Mouse (Mus musculus) hindbrain, embryonic 15.5 days (tissue): Measurements from ENCODE around the gene Gpr183. TPM values are rescaled to one million over a fixed set of nuclear protein-coding genes. Genes with fewer than 3 reads are reported as not detected.

Experiments
- ATAC-seq: fragments of 200-750 bp; cut with Nextera tagmentation; 2 replicates; pipeline ENCODE4 v1.8.0; 2017; ENCODE audit warnings: low read depth, moderate number of reproducible peaks, moderate TSS enrichment; ENCODE audit not compliant: low FRiP score
- H3K27ac ChIP-seq: fragments of 300-500 bp; sonication (generic); replicated peaks from 2 replicates; pipeline ENCODE4 v1.5.1; 2015; ENCODE audit warnings: mild to moderate bottlenecking, inconsistent platforms
- H3K27me3 ChIP-seq: fragments of 300-500 bp; sonication (generic); 2 replicates; pipeline ENCODE4 v1.6.1; 2015; ENCODE audit warnings: control low read depth, inconsistent platforms
- H3K36me3 ChIP-seq: fragments of 300-500 bp; sonication (generic); 2 replicates; pipeline ENCODE4 v1.6.1; 2015; ENCODE audit warnings: control low read depth, inconsistent platforms
- H3K4me1 ChIP-seq: fragments of 300-500 bp; sonication (generic); replicated peaks from 2 replicates; pipeline ENCODE4 v1.6.1; 2015; ENCODE audit warnings: control low read depth, inconsistent platforms
- H3K4me2 ChIP-seq: fragments of 300-500 bp; sonication (generic); 2 replicates; pipeline ENCODE4 v1.6.1; 2015; ENCODE audit warnings: moderate library complexity, mild to moderate bottlenecking, inconsistent platforms
- H3K4me3 ChIP-seq: fragments of 300-500 bp; sonication (generic); 2 replicates; pipeline ENCODE4 v1.5.1; 2015; ENCODE audit warnings: mild to moderate bottlenecking, inconsistent platforms
- H3K9ac ChIP-seq: fragments of 300-500 bp; sonication (generic); 2 replicates; pipeline ENCODE4 v1.6.1; 2015; ENCODE audit warnings: inconsistent platforms
- H3K9me3 ChIP-seq: fragments of 300-500 bp; sonication (generic); 2 replicates; pipeline ENCODE4 v1.6.1; 2016; ENCODE audit warnings: control low read depth, inconsistent platforms
- WGBS: fragments of 180-500 bp; shearing (Covaris S2); methylation state at CpG from one replicate; pipeline ENCODE4 v1.1.7; 2015; 5-methylcytosine and 5-hydroxymethylcytosine counted together
- polyA plus RNA-seq: library from polyadenylated mRNA; unstranded; fragments of >200 nt; fragmentation: Nextera tagmentation; extraction: Ambion mirVana; gene quantifications from 2 replicates; pipeline ENCODE4 v1.2.1, GENCODE M21; 2015

The Gpr183 gene
- polyA plus RNA-seq, 1 experiment from 2014 or later = 0.73 TPM

DNA sequence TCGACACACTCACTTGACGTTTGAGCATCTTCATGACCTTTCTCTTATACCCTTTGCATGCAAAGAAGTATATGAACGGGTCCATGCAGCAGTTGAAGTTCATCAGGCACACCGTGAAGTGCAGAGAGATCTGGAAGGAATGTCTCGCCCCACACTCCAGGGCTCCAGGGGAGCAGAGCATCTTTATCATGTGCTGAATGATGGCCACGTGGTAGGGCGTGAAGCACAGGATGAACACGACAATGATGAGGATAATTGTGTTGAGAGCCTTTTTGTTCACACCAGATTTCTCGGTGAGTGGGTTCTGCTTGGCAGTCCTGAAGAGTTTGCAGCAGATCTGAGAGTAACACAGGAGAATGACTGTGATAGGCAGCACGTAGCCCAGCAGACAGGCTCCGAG lies 10.9 kb downstream of the Gpr183 start:
- no peak overlapping the region for H3K27ac ChIP-seq
- H3K36me3 ChIP-seq = no peaks in the 10 kb centered on the region
- no peaks in the 10 kb centered on the region for H3K27me3 ChIP-seq
- H3K9ac ChIP-seq = no peak overlapping the region
- H3K4me2 ChIP-seq = no peak overlapping the region
- no peaks in the 10 kb centered on the region for H3K9me3 ChIP-seq
- H3K4me1 ChIP-seq = no peaks in the 10 kb centered on the region
- no peak overlapping the region for H3K4me3 ChIP-seq
- no peak for ATAC-seq
- 94% methylated on average over 11 of the region's 11 CpGs for WGBS

DNA sequence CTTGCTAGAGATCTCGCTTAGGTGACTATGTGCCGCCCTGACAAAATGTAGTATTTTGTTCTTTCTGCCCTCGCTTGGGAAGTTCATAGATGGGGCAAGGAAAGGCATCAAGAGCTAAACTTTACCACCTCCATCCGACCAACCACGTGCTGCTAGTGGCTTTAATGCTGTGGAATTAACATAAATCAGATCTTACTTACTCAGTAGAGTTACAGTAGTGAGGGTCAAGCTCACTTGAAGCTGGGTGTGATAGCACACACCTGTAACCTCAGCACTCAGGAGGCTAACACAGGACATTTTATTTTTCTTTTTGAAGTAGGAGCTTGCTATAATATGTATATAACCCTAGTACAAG lies 13.0 kb downstream of the Gpr183 start:
- Histone ChIP-seq H3K27ac (no peak overlapping the region), H3K4me3 (no peak overlapping the region), H3K9me3 (no peaks in the 10 kb centered on the region), H3K36me3 (no peaks in the 10 kb centered on the region), H3K9ac (no peak overlapping the region), H3K27me3 (no peaks in the 10 kb centered on the region), H3K4me1 (no peaks in the 10 kb centered on the region), H3K4me2 (no peak overlapping the region)
- 94% methylated on average over 5 of the region's 5 CpGs for WGBS
- no peak for ATAC-seq

DNA sequence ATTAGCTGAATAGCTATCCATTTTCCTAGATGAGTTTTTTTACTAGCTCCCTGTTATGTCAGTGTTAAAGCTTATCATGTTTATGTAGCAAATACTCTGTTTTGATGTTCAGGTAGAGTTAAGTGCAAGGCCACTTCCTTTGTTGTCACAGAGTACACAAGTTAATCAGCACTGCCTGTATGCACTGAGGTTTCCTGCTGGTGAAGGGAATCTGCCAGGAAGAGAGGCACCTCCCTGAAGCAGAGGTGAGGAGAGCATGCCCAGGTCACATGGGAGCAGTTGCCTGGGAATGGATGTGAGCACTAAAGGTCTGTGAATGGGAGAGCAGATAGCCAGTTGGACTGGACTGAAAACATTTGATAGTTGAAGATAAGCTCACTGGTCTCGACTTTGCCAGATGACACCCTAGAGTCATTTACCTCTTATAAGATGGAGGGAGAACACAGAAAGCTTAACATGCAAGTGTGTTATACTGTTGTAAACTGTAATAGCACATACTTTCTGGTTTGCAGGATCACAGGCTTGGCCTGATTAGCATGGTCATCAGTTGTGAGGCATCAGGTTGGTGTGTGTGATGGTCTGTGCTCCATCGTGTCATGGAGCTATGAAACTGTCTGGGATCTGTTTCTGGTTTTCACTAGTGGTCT lies 13.5 kb downstream of the Gpr183 start:
- H3K9ac ChIP-seq = no peak overlapping the region
- no peak overlapping the region for H3K27ac ChIP-seq
- H3K4me3 ChIP-seq = no peak overlapping the region
- 90% methylated on average over 2 of the region's 2 CpGs for WGBS
- no peak overlapping the region for H3K4me2 ChIP-seq
- H3K4me1 ChIP-seq = no peaks in the 10 kb centered on the region
- H3K27me3 ChIP-seq = no peaks in the 10 kb centered on the region
- H3K36me3 ChIP-seq = no peaks in the 10 kb centered on the region
- ATAC-seq = no peak
- no peaks in the 10 kb centered on the region for H3K9me3 ChIP-seq

DNA sequence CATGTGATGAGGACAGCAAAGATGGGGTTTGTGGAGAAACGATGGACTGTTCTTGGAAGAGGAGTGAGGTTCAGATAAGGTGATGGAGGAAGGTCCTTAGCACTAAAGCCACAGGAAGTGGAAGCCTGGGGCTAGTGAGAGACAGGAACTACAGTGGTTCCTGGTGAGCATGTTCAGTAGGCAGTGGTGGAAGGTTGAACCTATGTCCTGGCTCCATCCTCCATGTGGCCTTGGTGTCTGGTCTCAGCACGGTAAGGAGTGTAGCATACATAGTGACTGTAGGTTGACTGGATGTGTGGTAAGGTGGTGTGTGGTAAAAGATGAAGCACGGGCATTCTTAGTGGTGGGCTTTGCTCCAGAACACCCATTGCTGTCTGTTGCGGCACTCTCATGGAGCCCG lies 15.1 kb downstream of the Gpr183 start:
- WGBS = 94% methylated on average over 5 of the region's 5 CpGs
- Histone ChIP-seq H3K4me1 (no peaks in the 10 kb centered on the region), H3K36me3 (no peaks in the 10 kb centered on the region), H3K27me3 (no peaks in the 10 kb centered on the region), H3K4me2 (no peak overlapping the region), H3K4me3 (no peak overlapping the region), H3K27ac (no peak overlapping the region), H3K9me3 (no peaks in the 10 kb centered on the region), H3K9ac (no peak overlapping the region)
- no peak for ATAC-seq

DNA sequence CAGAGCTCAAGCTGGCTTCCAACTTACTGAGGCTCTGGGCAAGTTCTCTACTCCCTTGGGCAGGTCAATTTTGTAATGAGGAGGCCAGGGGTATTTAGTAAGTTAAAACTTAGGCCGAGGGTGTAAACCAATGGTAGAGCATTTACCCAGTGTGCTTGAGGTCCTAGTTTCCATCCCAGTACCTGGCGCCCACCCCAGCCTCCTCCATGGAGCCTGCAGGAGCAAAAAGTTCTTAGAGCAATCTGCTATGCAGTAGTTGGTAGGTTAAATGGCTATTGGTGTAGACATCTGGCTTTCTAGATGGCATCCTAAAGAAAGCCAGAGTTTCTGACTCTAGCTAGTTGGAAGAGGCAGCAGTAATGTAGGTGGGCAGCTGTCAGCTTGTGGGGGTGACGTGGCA lies 15.6 kb downstream of the Gpr183 start:
- H3K4me1 ChIP-seq = no peaks in the 10 kb centered on the region
- H3K4me2 ChIP-seq = no peak overlapping the region
- no peak overlapping the region for H3K9ac ChIP-seq
- 97% methylated on average over 3 of the region's 3 CpGs for WGBS
- H3K27ac ChIP-seq = no peak overlapping the region
- no peaks in the 10 kb centered on the region for H3K9me3 ChIP-seq
- no peaks in the 10 kb centered on the region for H3K36me3 ChIP-seq
- ATAC-seq = no peak
- no peak overlapping the region for H3K4me3 ChIP-seq
- H3K27me3 ChIP-seq = no peaks in the 10 kb centered on the region

DNA sequence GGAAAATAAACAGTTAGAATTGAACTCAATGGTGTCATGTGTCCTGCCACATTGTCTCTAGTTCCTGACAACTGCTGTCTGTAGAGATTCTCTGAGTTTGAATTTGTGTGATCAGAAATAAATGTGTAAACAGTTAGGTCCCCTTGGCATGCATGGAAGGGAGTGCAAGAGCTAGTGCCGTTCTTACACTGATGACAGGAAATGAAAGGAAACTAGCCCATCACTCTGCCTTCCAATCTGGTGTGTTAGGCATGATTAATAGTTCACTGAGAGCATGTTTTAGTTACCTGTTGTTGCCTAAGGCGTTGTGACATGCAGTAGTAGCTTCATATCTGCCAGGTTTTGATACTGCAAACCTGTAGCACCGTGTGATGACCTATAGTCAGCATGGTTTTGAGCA lies 17.0 kb downstream of the Gpr183 start:
- no peak overlapping the region for H3K27ac ChIP-seq
- 90% methylated on average over 3 of the region's 3 CpGs for WGBS
- no peaks in the 10 kb centered on the region for H3K27me3 ChIP-seq
- no peak overlapping the region for H3K4me3 ChIP-seq
- H3K9me3 ChIP-seq = peaks cover 4% of the 10 kb centered on the region; the same call in 1 of the 2 replicates
- no peaks in the 10 kb centered on the region for H3K4me1 ChIP-seq
- H3K36me3 ChIP-seq = no peaks in the 10 kb centered on the region
- H3K9ac ChIP-seq = no peak overlapping the region
- ATAC-seq = no peak
- no peak overlapping the region for H3K4me2 ChIP-seq

DNA sequence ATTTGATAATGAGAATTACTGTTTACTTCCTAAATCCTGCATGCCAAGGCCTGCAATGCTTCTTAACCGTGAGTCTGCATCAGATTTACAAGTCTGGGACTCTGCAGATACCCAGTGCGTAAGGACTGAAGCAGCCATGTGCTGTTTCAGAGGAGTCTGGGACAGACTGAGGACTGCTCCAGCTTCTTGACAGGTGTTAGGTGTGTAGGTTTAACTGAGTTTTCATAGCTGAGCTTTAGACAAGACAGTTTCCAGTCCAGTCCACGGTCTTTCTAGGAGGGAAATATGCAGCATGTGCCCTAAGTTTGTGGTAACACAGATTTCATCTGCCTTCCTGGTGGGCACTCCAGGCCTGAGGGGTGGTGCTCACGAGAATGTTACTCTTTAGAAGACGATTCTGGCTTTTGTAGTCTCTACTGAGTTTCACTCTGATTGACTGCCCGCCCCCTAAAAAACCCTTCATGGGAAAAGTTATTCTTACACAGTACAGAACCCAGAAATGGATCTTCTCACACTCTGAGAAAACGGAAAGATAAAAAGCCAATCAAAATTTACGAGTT lies 17.7 kb downstream of the Gpr183 start:
- H3K4me2 ChIP-seq = no peak overlapping the region
- H3K27me3 ChIP-seq = no peaks in the 10 kb centered on the region
- 87% methylated on average over 8 of the region's 8 CpGs for WGBS

DNA sequence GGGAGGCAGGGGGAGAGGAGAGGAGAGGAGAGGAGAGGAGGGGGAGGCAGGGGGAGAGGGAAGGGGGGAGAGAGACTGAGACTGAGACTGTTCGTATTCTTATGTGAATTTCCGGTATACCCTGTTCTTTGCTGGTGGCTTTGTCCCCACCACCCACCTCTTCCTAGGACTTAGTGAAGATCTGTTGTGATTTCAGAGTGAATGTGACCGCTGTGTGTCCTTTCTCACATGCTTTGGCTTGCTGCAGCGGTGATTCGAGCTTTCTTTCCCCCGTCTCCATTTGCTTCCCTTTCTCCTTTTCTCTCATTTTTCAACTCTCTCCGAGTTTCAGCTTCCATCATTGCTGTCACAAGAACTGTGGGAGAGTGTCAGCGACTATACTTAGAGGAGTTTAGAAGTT lies 18.3 kb downstream of the Gpr183 start:
- Histone ChIP-seq H3K4me1 (no peaks in the 10 kb centered on the region), H3K36me3 (no peaks in the 10 kb centered on the region), H3K9ac (no peak overlapping the region), H3K27me3 (no peaks in the 10 kb centered on the region), H3K4me2 (no peak overlapping the region), H3K27ac (no peak overlapping the region), H3K9me3 (peaks cover 6% of the 10 kb centered on the region; the same call in 1 of the 2 replicates), H3K4me3 (no peak overlapping the region)
- no peak for ATAC-seq
- WGBS = 81% methylated on average over 8 of the region's 8 CpGs

More for the DNA sequence above, 17.7 kb downstream of the Gpr183 start:
- no peaks in the 10 kb centered on the region for H3K36me3 ChIP-seq
- H3K4me1 ChIP-seq = no peaks in the 10 kb centered on the region
- H3K9me3 ChIP-seq = peaks cover 6% of the 10 kb centered on the region; the same call in 1 of the 2 replicates
- no peak overlapping the region for H3K4me3 ChIP-seq
- H3K9ac ChIP-seq = no peak overlapping the region
- H3K27ac ChIP-seq = no peak overlapping the region
- no peak for ATAC-seq

DNA sequence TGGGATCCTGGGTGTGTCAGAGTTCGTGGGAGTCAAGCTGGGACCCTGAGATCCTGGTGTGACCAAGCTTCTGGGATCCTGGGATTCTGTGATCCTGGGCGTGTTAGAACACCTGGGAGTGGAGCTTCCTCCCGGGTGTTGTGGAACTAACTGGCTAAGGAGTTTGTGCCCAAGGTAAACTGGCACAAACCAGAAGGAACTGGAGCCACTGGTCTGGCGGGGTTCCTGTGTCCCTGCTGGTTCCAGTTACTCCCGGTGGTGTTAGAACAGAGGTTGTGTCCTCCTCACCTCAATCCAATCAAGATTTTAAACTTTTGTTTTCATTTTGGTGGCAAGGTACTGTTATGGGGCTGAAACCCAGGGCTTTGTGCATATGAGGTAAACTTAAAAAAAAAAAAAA lies 18.9 kb downstream of the Gpr183 start:
- H3K27ac ChIP-seq = no peak overlapping the region
- no peak overlapping the region for H3K4me3 ChIP-seq
- H3K9me3 ChIP-seq = peaks cover 6% of the 10 kb centered on the region; the same call in 1 of the 2 replicates
- ATAC-seq = no peak
- H3K9ac ChIP-seq = no peak overlapping the region
- H3K4me1 ChIP-seq = no peaks in the 10 kb centered on the region
- WGBS = 88% methylated on average over 5 of the region's 5 CpGs
- H3K36me3 ChIP-seq = no peaks in the 10 kb centered on the region
- no peak overlapping the region for H3K4me2 ChIP-seq
- no peaks in the 10 kb centered on the region for H3K27me3 ChIP-seq

DNA sequence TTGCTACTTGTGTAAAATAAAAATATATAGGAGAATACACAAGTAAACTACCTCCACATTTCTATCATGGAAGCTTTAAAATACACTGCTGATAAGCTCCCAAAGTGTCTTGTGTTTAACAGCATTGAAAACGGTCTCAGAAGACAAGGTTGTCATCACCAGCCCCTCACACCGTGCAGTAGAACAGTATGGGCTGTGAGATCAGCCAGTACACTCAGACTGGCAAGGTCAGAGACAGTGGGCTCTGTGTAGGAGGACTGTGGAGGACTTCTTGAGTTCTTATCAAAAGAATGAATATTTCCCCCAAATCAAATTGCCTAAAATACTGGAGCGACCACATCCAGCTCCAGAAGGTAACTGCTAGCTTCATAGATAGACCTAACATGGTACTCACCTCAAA lies 25.4 kb downstream of the Gpr183 start:
- H3K4me2 ChIP-seq = no peak overlapping the region
- H3K4me3 ChIP-seq = no peak overlapping the region
- no peaks in the 10 kb centered on the region for H3K4me1 ChIP-seq
- no peaks in the 10 kb centered on the region for H3K27me3 ChIP-seq
- H3K27ac ChIP-seq = no peak overlapping the region
- H3K9ac ChIP-seq = no peak overlapping the region
- WGBS = 96% methylated on average over 3 of the region's 3 CpGs
- ATAC-seq = no peak
- peaks cover 6% of the 10 kb centered on the region; the same call in 1 of the 2 replicates for H3K9me3 ChIP-seq
- peaks cover under 1% of the 10 kb centered on the region; the same call in 1 of the 2 replicates for H3K36me3 ChIP-seq

DNA sequence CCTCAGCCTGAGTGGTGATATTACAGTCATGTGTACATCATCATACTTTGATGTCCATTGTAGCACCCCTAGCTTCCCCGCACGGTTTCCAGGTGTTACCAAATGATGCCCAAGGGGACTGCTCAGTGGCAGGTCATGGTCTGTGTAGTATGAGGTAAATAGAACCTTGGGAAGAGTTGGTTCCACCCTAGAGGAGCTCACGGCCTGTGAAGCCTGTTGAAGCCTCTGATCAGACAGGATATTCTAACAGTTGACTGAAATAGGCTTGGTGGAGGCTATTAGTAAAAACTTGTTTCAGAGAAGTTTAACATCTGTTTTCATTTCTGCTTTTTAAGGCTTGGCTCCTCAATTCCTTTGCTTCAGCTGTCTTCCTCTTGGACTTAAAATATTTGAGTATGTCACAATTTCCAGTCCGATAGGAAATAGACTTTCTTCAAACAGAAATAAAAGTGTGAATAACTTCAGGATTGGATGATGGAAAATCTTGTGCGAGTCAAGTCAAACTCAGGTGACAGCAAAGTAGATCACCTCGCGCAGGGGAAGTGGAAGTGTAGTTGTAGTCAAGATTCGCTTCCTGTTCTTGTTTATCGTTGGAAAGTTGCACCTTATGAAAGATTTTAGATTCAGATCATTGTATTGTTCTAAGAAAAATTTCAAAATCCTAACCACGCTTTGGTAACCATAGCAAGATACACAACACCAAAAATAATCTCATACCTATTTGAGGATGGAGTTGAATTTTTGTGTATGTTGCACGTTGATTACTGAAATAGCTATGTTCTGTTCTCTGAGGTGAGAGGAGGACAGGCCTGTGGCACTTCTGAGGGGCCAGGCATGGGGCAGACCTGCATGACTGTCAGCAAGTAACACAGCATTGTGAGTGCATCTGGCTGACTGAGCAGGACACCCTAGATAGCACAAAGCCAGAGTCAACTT lies 26.5 kb downstream of the Gpr183 start:
- Histone ChIP-seq H3K36me3 (peaks cover 8% of the 10 kb centered on the region; the same call in 1 of the 2 replicates), H3K4me2 (no peak overlapping the region)
- WGBS = 95% methylated on average over 11 of the region's 11 CpGs

DNA sequence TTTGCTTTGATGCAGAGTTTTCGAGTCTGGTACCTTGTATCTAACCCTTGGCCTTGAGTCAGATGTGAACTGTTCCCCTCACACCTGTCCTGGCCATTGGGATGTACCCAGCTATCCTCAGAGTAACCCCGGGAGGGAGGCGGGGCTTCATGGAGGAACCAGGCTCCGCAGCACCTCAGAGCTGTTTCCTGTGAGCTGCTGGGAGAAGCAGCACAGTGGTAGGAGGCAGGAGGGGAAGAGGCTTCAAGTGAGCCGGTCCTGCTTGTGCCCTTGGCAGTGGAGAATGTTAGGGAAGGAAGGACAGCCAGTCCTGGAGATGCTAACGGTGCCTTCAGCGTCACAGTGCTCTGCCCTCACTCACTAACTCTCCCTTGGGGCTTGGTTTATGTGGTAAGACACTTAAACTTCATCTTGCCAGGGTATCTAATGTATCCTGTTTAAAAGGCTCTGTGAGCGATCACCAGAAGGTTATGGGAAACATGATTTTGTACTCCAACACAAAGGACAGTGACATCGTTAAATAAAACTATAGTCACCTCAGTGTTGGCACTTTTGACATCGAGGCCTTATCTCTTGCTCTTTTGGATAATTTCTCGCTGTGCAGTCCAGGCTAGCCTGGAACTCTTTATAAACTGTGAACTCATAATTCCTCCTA lies 27.3 kb downstream of the Gpr183 start:
- no peak overlapping the region for H3K4me3 ChIP-seq
- 87% methylated on average over 11 of the region's 11 CpGs for WGBS
- no peak for ATAC-seq

More for the DNA sequence above, 26.5 kb downstream of the Gpr183 start:
- H3K27me3 ChIP-seq = no peaks in the 10 kb centered on the region
- no peak overlapping the region for H3K27ac ChIP-seq
- H3K9ac ChIP-seq = no peak overlapping the region
- H3K9me3 ChIP-seq = peaks cover 6% of the 10 kb centered on the region; the same call in 1 of the 2 replicates
- no peak overlapping the region for H3K4me3 ChIP-seq
- no peaks in the 10 kb centered on the region for H3K4me1 ChIP-seq
- no peak for ATAC-seq

More for the DNA sequence above, 27.3 kb downstream of the Gpr183 start:
- Histone ChIP-seq H3K27me3 (no peaks in the 10 kb centered on the region), H3K4me1 (no peaks in the 10 kb centered on the region), H3K9me3 (0 out of 2 replicates have a peak, but pooled peaks cover under 1% of the 10 kb centered on the region), H3K27ac (no peak overlapping the region), H3K4me2 (no peak overlapping the region), H3K36me3 (peaks cover 8% of the 10 kb centered on the region; the same call in 1 of the 2 replicates), H3K9ac (no peak overlapping the region)
